Mouse (Mus musculus): ENCODE results near the gene Sla2. TPM values are rescaled to one million over a fixed set of nuclear protein-coding genes. Genes with fewer than 3 reads are reported as not detected.

The Sla2 gene
- polyA plus RNA-seq, 1 experiment from 2014 or later = 1.5 TPM

- H3K9ac ChIP-seq (ENCODE audit: low read depth, low read length) = peak overlapping the region; percentile 46
- peak overlapping the region; percentile 45 for H3K27ac ChIP-seq (ENCODE audit: low read length)
- WGBS (ENCODE audit: insufficient replicate concordance) = 5% methylated on average over 10 of the region's 10 CpGs
- H3K9me3 ChIP-seq (replicated peaks; ENCODE audit: control insufficient read depth, low read length) = no peaks in the 10 kb centered on the region
- peak; percentile 95 for ATAC-seq (ENCODE audit: low read depth)
- H3K4me3 ChIP-seq (ENCODE audit: low read depth, low read length) = peak overlapping the region; percentile 18; the same call in 1 of the 2 replicates
- H3K4me2 ChIP-seq (ENCODE audit: low read depth, low read length) = peak overlapping the region; percentile 48
- H3K4me1 ChIP-seq (ENCODE audit: control insufficient read depth, low read depth, low read length) = peaks cover 38% of the 10 kb centered on the region
- no peaks in the 10 kb centered on the region for H3K27me3 ChIP-seq (ENCODE audit: control insufficient read depth, insufficient read depth, low read depth, low read length)
- H3K36me3 ChIP-seq (ENCODE audit: control insufficient read depth, insufficient read depth) = no peaks in the 10 kb centered on the region
Measured at GRCm38 (mm10) chr2:156882431-156883001, 4.5 kb downstream of the Sla2 start.

GRCm38 (mm10) chr2:156879541-156879940, 7.5 kb downstream of the Sla2 start:
- Histone ChIP-seq H3K4me2 (ENCODE audit: low read depth, low read length) (no peak overlapping the region), H3K9me3 (replicated peaks; ENCODE audit: control insufficient read depth, low read length) (no peaks in the 10 kb centered on the region), H3K27me3 (ENCODE audit: control insufficient read depth, insufficient read depth, low read depth, low read length) (no peaks in the 10 kb centered on the region), H3K36me3 (ENCODE audit: control insufficient read depth, insufficient read depth) (peaks cover under 1% of the 10 kb centered on the region; the same call in 1 of the 2 replicates), H3K27ac (ENCODE audit: low read length) (no peak overlapping the region), H3K4me1 (ENCODE audit: control insufficient read depth, low read depth, low read length) (peaks cover 31% of the 10 kb centered on the region), H3K4me3 (ENCODE audit: low read depth, low read length) (no peak overlapping the region), H3K9ac (ENCODE audit: low read depth, low read length) (no peak overlapping the region)
- WGBS (ENCODE audit: insufficient replicate concordance) = 63% methylated on average over 3 of the region's 3 CpGs
- no peak for ATAC-seq (ENCODE audit: low read depth)

- Histone ChIP-seq H3K9ac (ENCODE audit: low read depth, low read length) (no peak overlapping the region), H3K27me3 (ENCODE audit: control insufficient read depth, insufficient read depth, low read depth, low read length) (no peaks in the 10 kb centered on the region), H3K27ac (ENCODE audit: low read length) (no peak overlapping the region), H3K4me2 (ENCODE audit: low read depth, low read length) (no peak overlapping the region), H3K4me3 (ENCODE audit: low read depth, low read length) (no peak overlapping the region), H3K4me1 (ENCODE audit: control insufficient read depth, low read depth, low read length) (peaks cover 30% of the 10 kb centered on the region), H3K9me3 (replicated peaks; ENCODE audit: control insufficient read depth, low read length) (no peaks in the 10 kb centered on the region), H3K36me3 (ENCODE audit: control insufficient read depth, insufficient read depth) (peaks cover 17% of the 10 kb centered on the region)
- 21% methylated on average over 9 of the region's 9 CpGs for WGBS (ENCODE audit: insufficient replicate concordance)
- ATAC-seq (ENCODE audit: low read depth) = no peak
Measured at GRCm38 (mm10) chr2:156877726-156878125, 9.3 kb downstream of the Sla2 start.

GRCm38 (mm10) chr2:156874760-156875510, 12.1 kb downstream of the Sla2 start:
- Histone ChIP-seq H3K4me2 (ENCODE audit: low read depth, low read length) (no peak overlapping the region), H3K27ac (ENCODE audit: low read length) (no peak overlapping the region), H3K4me3 (ENCODE audit: low read depth, low read length) (no peak overlapping the region), H3K27me3 (ENCODE audit: control insufficient read depth, insufficient read depth, low read depth, low read length) (no peaks in the 10 kb centered on the region), H3K4me1 (ENCODE audit: control insufficient read depth, low read depth, low read length) (peaks cover 25% of the 10 kb centered on the region), H3K36me3 (ENCODE audit: control insufficient read depth, insufficient read depth) (peaks cover 26% of the 10 kb centered on the region), H3K9ac (ENCODE audit: low read depth, low read length) (no peak overlapping the region), H3K9me3 (replicated peaks; ENCODE audit: control insufficient read depth, low read length) (no peaks in the 10 kb centered on the region)
- ATAC-seq (ENCODE audit: low read depth) = no peak
- WGBS (ENCODE audit: insufficient replicate concordance) = 86% methylated on average over 4 of the region's 4 CpGs

GRCm38 (mm10) chr2:156874047-156874759, 12.8 kb downstream of the Sla2 start:
- peak; percentile 45; the same call in 1 of the 2 replicates for ATAC-seq (ENCODE audit: low read depth)
- Histone ChIP-seq H3K36me3 (ENCODE audit: control insufficient read depth, insufficient read depth) (peaks cover 26% of the 10 kb centered on the region), H3K9ac (ENCODE audit: low read depth, low read length) (peak overlapping the region; percentile 14; the same call in 1 of the 2 replicates), H3K9me3 (replicated peaks; ENCODE audit: control insufficient read depth, low read length) (no peaks in the 10 kb centered on the region), H3K27ac (ENCODE audit: low read length) (0 out of 2 replicates have a peak overlapping the region, but pooled peaks have one; percentile 9), H3K4me2 (ENCODE audit: low read depth, low read length) (no peak overlapping the region), H3K4me3 (ENCODE audit: low read depth, low read length) (no peak overlapping the region), H3K27me3 (ENCODE audit: control insufficient read depth, insufficient read depth, low read depth, low read length) (no peaks in the 10 kb centered on the region), H3K4me1 (ENCODE audit: control insufficient read depth, low read depth, low read length) (peaks cover 23% of the 10 kb centered on the region)
- 59% methylated on average over 8 of the region's 8 CpGs for WGBS (ENCODE audit: insufficient replicate concordance)

GRCm38 (mm10) chr2:156873629-156874028, 13.4 kb downstream of the Sla2 start:
- H3K36me3 ChIP-seq (ENCODE audit: control insufficient read depth, insufficient read depth) = peaks cover 26% of the 10 kb centered on the region
- H3K4me1 ChIP-seq (ENCODE audit: control insufficient read depth, low read depth, low read length) = peaks cover 28% of the 10 kb centered on the region
- H3K27me3 ChIP-seq (ENCODE audit: control insufficient read depth, insufficient read depth, low read depth, low read length) = no peaks in the 10 kb centered on the region
- H3K4me2 ChIP-seq (ENCODE audit: low read depth, low read length) = no peak overlapping the region
- no peaks in the 10 kb centered on the region for H3K9me3 ChIP-seq (replicated peaks; ENCODE audit: control insufficient read depth, low read length)
- peak; percentile 52; the same call in 1 of the 2 replicates for ATAC-seq (ENCODE audit: low read depth)
- no peak overlapping the region for H3K4me3 ChIP-seq (ENCODE audit: low read depth, low read length)
- no peak overlapping the region for H3K27ac ChIP-seq (ENCODE audit: low read length)
- 18% methylated on average over 5 of the region's 5 CpGs for WGBS (ENCODE audit: insufficient replicate concordance)
- peak overlapping the region; percentile 14; the same call in 1 of the 2 replicates for H3K9ac ChIP-seq (ENCODE audit: low read depth, low read length)

GRCm38 (mm10) chr2:156870519-156870918, 16.5 kb downstream of the Sla2 start:
- peaks cover 25% of the 10 kb centered on the region for H3K4me1 ChIP-seq (ENCODE audit: control insufficient read depth, low read depth, low read length)
- no peaks in the 10 kb centered on the region for H3K9me3 ChIP-seq (replicated peaks; ENCODE audit: control insufficient read depth, low read length)
- no peak for ATAC-seq (ENCODE audit: low read depth)
- H3K36me3 ChIP-seq (ENCODE audit: control insufficient read depth, insufficient read depth) = peaks cover 41% of the 10 kb centered on the region
- H3K4me3 ChIP-seq (ENCODE audit: low read depth, low read length) = no peak overlapping the region
- H3K9ac ChIP-seq (ENCODE audit: low read depth, low read length) = no peak overlapping the region
- H3K4me2 ChIP-seq (ENCODE audit: low read depth, low read length) = no peak overlapping the region
- no peaks in the 10 kb centered on the region for H3K27me3 ChIP-seq (ENCODE audit: control insufficient read depth, insufficient read depth, low read depth, low read length)
- no peak overlapping the region for H3K27ac ChIP-seq (ENCODE audit: low read length)
- 41% methylated on average over 6 of the region's 6 CpGs for WGBS (ENCODE audit: insufficient replicate concordance)

GRCm38 (mm10) chr2:156869554-156869953, 17.4 kb downstream of the Sla2 start:
- Histone ChIP-seq H3K9ac (ENCODE audit: low read depth, low read length) (no peak overlapping the region), H3K9me3 (replicated peaks; ENCODE audit: control insufficient read depth, low read length) (no peaks in the 10 kb centered on the region), H3K4me1 (ENCODE audit: control insufficient read depth, low read depth, low read length) (peaks cover 33% of the 10 kb centered on the region), H3K4me3 (ENCODE audit: low read depth, low read length) (no peak overlapping the region), H3K27ac (ENCODE audit: low read length) (no peak overlapping the region), H3K4me2 (ENCODE audit: low read depth, low read length) (no peak overlapping the region), H3K27me3 (ENCODE audit: control insufficient read depth, insufficient read depth, low read depth, low read length) (no peaks in the 10 kb centered on the region), H3K36me3 (ENCODE audit: control insufficient read depth, insufficient read depth) (peaks cover 46% of the 10 kb centered on the region)
- 76% methylated on average over 7 of the region's 7 CpGs for WGBS (ENCODE audit: insufficient replicate concordance)
- no peak for ATAC-seq (ENCODE audit: low read depth)
